Mouse (Mus musculus) midbrain, embryonic 12.5 days (tissue): ENCODE data around the gene Mup17. TPM values are rescaled to one million over a fixed set of nuclear protein-coding genes. Genes with fewer than 3 reads are reported as not detected.
"Not testable (repeated sequence)": the region's sequence is repeated elsewhere in the genome, so short reads cannot be mapped to it uniquely, and the experiment has no call there.

ENCODE experiments used
- ATAC-seq: fragments of 200-750 bp; cut with Nextera tagmentation; 2 replicates; pipeline ENCODE4 v1.8.0; 2017; ENCODE audit warnings: low read depth, moderate TSS enrichment, moderate library complexity; ENCODE audit not compliant: low FRiP score
- H3K27ac ChIP-seq: fragments of 300-500 bp; sonication (generic); replicated peaks from 2 replicates; pipeline ENCODE4 v1.5.1; 2016; ENCODE audit warnings: mild to moderate bottlenecking
- H3K27me3 ChIP-seq: fragments of 300-500 bp; sonication (generic); 2 replicates; pipeline ENCODE4 v1.6.1; 2016; ENCODE audit warnings: mild to moderate bottlenecking
- H3K36me3 ChIP-seq: fragments of 300-500 bp; sonication (generic); 2 replicates; pipeline ENCODE4 v1.6.1; 2016
- H3K4me1 ChIP-seq: fragments of 300-500 bp; sonication (generic); 2 replicates; pipeline ENCODE4 v1.6.1; 2016
- H3K4me2 ChIP-seq: fragments of 300-500 bp; sonication (generic); replicated peaks from 2 replicates; pipeline ENCODE4 v1.6.1; 2016; ENCODE audit warnings: mild to moderate bottlenecking, moderate library complexity
- H3K4me3 ChIP-seq: fragments of 300-500 bp; sonication (generic); 2 replicates; pipeline ENCODE4 v1.5.1; 2016; ENCODE audit warnings: mild to moderate bottlenecking
- H3K9ac ChIP-seq: fragments of 300-500 bp; sonication (generic); replicated peaks from 2 replicates; pipeline ENCODE4 v1.6.1; 2016; ENCODE audit warnings: mild to moderate bottlenecking, moderate library complexity
- H3K9me3 ChIP-seq: fragments of 300-500 bp; sonication (generic); 2 replicates; pipeline ENCODE4 v1.6.1; 2016; ENCODE audit warnings: mild to moderate bottlenecking
- WGBS: fragments of 180-500 bp; shearing (Covaris S2); methylation state at CpG from one replicate; pipeline ENCODE4 v1.1.7; 2016; 5-methylcytosine and 5-hydroxymethylcytosine counted together
- polyA plus RNA-seq: library from polyadenylated mRNA; unstranded; fragments of >200 nt; fragmentation: Nextera tagmentation; extraction: Ambion mirVana; gene quantifications from 2 replicates; pipeline ENCODE4 v1.2.1, GENCODE M21; 2016

Mup17 gene
- polyA plus RNA-seq = not detected in 2 replicates

GRCm38 (mm10) chr4:61595771-61596170 lies at the start of gene Mup17:
Gene Mup17, minus strand, starts transcription at chr4:61595871.
- H3K9me3 ChIP-seq, H3K4me1 ChIP-seq, H3K4me2 ChIP-seq, ATAC-seq, H3K9ac ChIP-seq, H3K36me3 ChIP-seq, H3K4me3 ChIP-seq, H3K27ac ChIP-seq, H3K27me3 ChIP-seq: not testable (repeated sequence)
- WGBS = 85% methylated on average over 4 of the region's 4 CpGs

GRCm38 (mm10) chr4:61571561-61571960 lies 24.1 kb downstream of the Mup17 start:
- not testable (repeated sequence) for H3K4me2 ChIP-seq, H3K4me3 ChIP-seq, H3K9me3 ChIP-seq, H3K9ac ChIP-seq, H3K36me3 ChIP-seq, H3K27me3 ChIP-seq, H3K4me1 ChIP-seq, ATAC-seq, H3K27ac ChIP-seq
- WGBS = 89% methylated on average over 19 of the region's 19 CpGs

GRCm38 (mm10) chr4:61555887-61556286 lies 39.8 kb downstream of the Mup17 start:
- not testable (repeated sequence) for H3K9me3 ChIP-seq, H3K27ac ChIP-seq, H3K4me2 ChIP-seq, H3K9ac ChIP-seq, H3K4me1 ChIP-seq, H3K4me3 ChIP-seq, ATAC-seq, H3K27me3 ChIP-seq, H3K36me3 ChIP-seq
- WGBS = 26% methylated on average over 2 of the region's 2 CpGs

Other genes starting within 250 kb of the Mup17 start
- not detected in 2 replicates for gene Mup15, start 156.1 kb downstream of the Mup17 start, polyA plus RNA-seq
- not detected in 2 replicates for gene Mup16, start 76.3 kb downstream of the Mup17 start, polyA plus RNA-seq
- gene Mup18, start 78.3 kb upstream of the Mup17 start, polyA plus RNA-seq = not detected in 2 replicates
- not detected in 2 replicates for gene Mup19, start 186.4 kb upstream of the Mup17 start, polyA plus RNA-seq
- not detected in 2 replicates for gene Mup5, start 239.4 kb upstream of the Mup17 start, polyA plus RNA-seq